Mouse (Mus musculus) forebrain, embryonic 12.5 days (tissue): ENCODE measurements at regions not wholly inside any gene's neighbourhood (a gene's known extent, or its start where the extent isn't known, plus 50 kb on each side); places are given as distances from the start of the nearest gene placed in this dataset.
"Not testable (repeated sequence)": the region's sequence is repeated elsewhere in the genome, so short reads cannot be mapped to it uniquely, and the experiment has no call there.

Experiments used
- ATAC-seq: fragments of 200-750 bp; cut with Nextera tagmentation; 2 replicates; pipeline ENCODE4 v1.8.0; 2017; ENCODE audit warnings: moderate TSS enrichment; ENCODE audit not compliant: low FRiP score
- H3K27ac ChIP-seq: fragments of 300-500 bp; sonication (generic); 2 replicates; pipeline ENCODE4 v1.5.1; 2016; ENCODE audit warnings: mild to moderate bottlenecking
- H3K27me3 ChIP-seq: fragments of 300-500 bp; sonication (generic); 2 replicates; pipeline ENCODE4 v1.6.1; 2016; ENCODE audit warnings: mild to moderate bottlenecking
- H3K36me3 ChIP-seq: fragments of 300-500 bp; sonication (generic); replicated peaks from 2 replicates; pipeline ENCODE4 v1.6.1; 2016; ENCODE audit warnings: mild to moderate bottlenecking
- H3K4me1 ChIP-seq: fragments of 300-500 bp; sonication (generic); 2 replicates; pipeline ENCODE4 v1.6.1; 2016
- H3K4me2 ChIP-seq: fragments of 300-500 bp; sonication (generic); 2 replicates; pipeline ENCODE4 v1.6.1; 2016; ENCODE audit warnings: mild to moderate bottlenecking, moderate library complexity
- H3K4me3 ChIP-seq: fragments of 300-500 bp; sonication (generic); replicated peaks from 2 replicates; pipeline ENCODE4 v1.5.1; 2016; ENCODE audit warnings: mild to moderate bottlenecking
- H3K9ac ChIP-seq: fragments of 300-500 bp; sonication (generic); 2 replicates; pipeline ENCODE4 v1.6.1; 2016; ENCODE audit warnings: mild to moderate bottlenecking
- H3K9me3 ChIP-seq: fragments of 300-500 bp; sonication (generic); 2 replicates; pipeline ENCODE4 v1.6.1; 2016
- WGBS: fragments of 180-500 bp; shearing (Covaris S2); methylation state at CpG from one replicate; pipeline ENCODE4 v1.1.7; 2016; 5-methylcytosine and 5-hydroxymethylcytosine counted together

GRCm38 (mm10) chr1:140693482-140693881 is 447.5 kb downstream of the Kcnt2 start:
- no peaks in the 10 kb centered on the region for H3K4me1 ChIP-seq
- no peak overlapping the region for H3K4me3 ChIP-seq
- no peaks in the 10 kb centered on the region for H3K27me3 ChIP-seq
- H3K4me2 ChIP-seq, result no peak overlapping the region
- H3K9ac ChIP-seq, result no peak overlapping the region
- 88% methylated on average over 7 of the region's 7 CpGs for WGBS
- H3K27ac ChIP-seq, result no peak overlapping the region
- ATAC-seq, result no peak
- H3K36me3 ChIP-seq, result no peaks in the 10 kb centered on the region
- H3K9me3 ChIP-seq, result no peaks in the 10 kb centered on the region

GRCm38 (mm10) chr1:140730189-140730588 is 484.2 kb downstream of the Kcnt2 start:
- no peaks in the 10 kb centered on the region for H3K4me1 ChIP-seq
- H3K9me3 ChIP-seq, result no peaks in the 10 kb centered on the region
- WGBS, result 95% methylated on average over 1 of the region's 1 CpGs
- no peak overlapping the region for H3K9ac ChIP-seq
- H3K27ac ChIP-seq, result no peak overlapping the region
- no peaks in the 10 kb centered on the region for H3K36me3 ChIP-seq
- H3K4me2 ChIP-seq, result no peak overlapping the region
- no peak overlapping the region for H3K4me3 ChIP-seq
- no peak for ATAC-seq
- H3K27me3 ChIP-seq, result no peaks in the 10 kb centered on the region

GRCm38 (mm10) chr1:140739001-140739728 is 493.2 kb downstream of the Kcnt2 start:
- H3K27me3 ChIP-seq, result no peaks in the 10 kb centered on the region
- 76% methylated on average over 3 of the region's 3 CpGs for WGBS
- H3K4me3 ChIP-seq, result no peak overlapping the region
- ATAC-seq, result no peak
- no peak overlapping the region for H3K9ac ChIP-seq
- no peak overlapping the region for H3K27ac ChIP-seq
- no peaks in the 10 kb centered on the region for H3K36me3 ChIP-seq
- no peak overlapping the region for H3K4me2 ChIP-seq
- H3K4me1 ChIP-seq, result no peaks in the 10 kb centered on the region
- H3K9me3 ChIP-seq, result no peaks in the 10 kb centered on the region

GRCm38 (mm10) chr1:140740081-140740480 is 494.1 kb downstream of the Kcnt2 start:
- Histone ChIP-seq H3K4me1 (no peaks in the 10 kb centered on the region), H3K9me3 (no peaks in the 10 kb centered on the region), H3K36me3 (no peaks in the 10 kb centered on the region), H3K9ac (no peak overlapping the region), H3K4me3 (no peak overlapping the region), H3K4me2 (no peak overlapping the region), H3K27ac (no peak overlapping the region), H3K27me3 (no peaks in the 10 kb centered on the region)
- no peak for ATAC-seq
- WGBS, result 77% methylated on average over 1 of the region's 1 CpGs

- Histone ChIP-seq H3K4me2 (no peak overlapping the region), H3K27me3 (no peaks in the 10 kb centered on the region), H3K27ac (no peak overlapping the region), H3K9me3 (no peaks in the 10 kb centered on the region), H3K4me3 (no peak overlapping the region), H3K9ac (no peak overlapping the region), H3K4me1 (0 out of 2 replicates have a peak, but pooled peaks cover 3% of the 10 kb centered on the region), H3K36me3 (no peaks in the 10 kb centered on the region)
- ATAC-seq, result peak; percentile 71; the same call in 1 of the 2 replicates
- WGBS, result 2% methylated on average over 3 of the region's 3 CpGs
These were observed 502.1 kb downstream of the Kcnt2 start for GRCm38 (mm10) chr1:140748011-140748410.

- H3K27ac ChIP-seq, result no peak overlapping the region
- no peaks in the 10 kb centered on the region for H3K27me3 ChIP-seq
- H3K9ac ChIP-seq, result no peak overlapping the region
- H3K4me1 ChIP-seq, result no peaks in the 10 kb centered on the region
- WGBS, result 93% methylated on average over 1 of the region's 1 CpGs
- no peak overlapping the region for H3K4me3 ChIP-seq
- ATAC-seq, result no peak
- H3K4me2 ChIP-seq, result no peak overlapping the region
- H3K9me3 ChIP-seq, result no peaks in the 10 kb centered on the region
- H3K36me3 ChIP-seq, result no peaks in the 10 kb centered on the region
These were observed 519.9 kb downstream of the Kcnt2 start for GRCm38 (mm10) chr1:140765906-140766305.

GRCm38 (mm10) chr1:140773769-140774168 is 527.8 kb downstream of the Kcnt2 start:
- not testable (repeated sequence) for H3K9ac ChIP-seq, H3K27me3 ChIP-seq, H3K4me2 ChIP-seq, H3K36me3 ChIP-seq, H3K27ac ChIP-seq, H3K4me3 ChIP-seq, H3K4me1 ChIP-seq, H3K9me3 ChIP-seq, ATAC-seq
- 86% methylated on average over 4 of the region's 4 CpGs for WGBS

- no peak for ATAC-seq
- no peak overlapping the region for H3K4me3 ChIP-seq
- WGBS, result 81% methylated on average over 5 of the region's 5 CpGs
- H3K36me3 ChIP-seq, result no peaks in the 10 kb centered on the region
- no peaks in the 10 kb centered on the region for H3K9me3 ChIP-seq
- H3K9ac ChIP-seq, result no peak overlapping the region
- H3K4me2 ChIP-seq, result no peak overlapping the region
- H3K27me3 ChIP-seq, result no peaks in the 10 kb centered on the region
- no peak overlapping the region for H3K27ac ChIP-seq
- H3K4me1 ChIP-seq, result no peaks in the 10 kb centered on the region
These were observed 564.2 kb downstream of the Kcnt2 start for GRCm38 (mm10) chr1:140810170-140810569.

GRCm38 (mm10) chr1:140838766-140839165 is 592.8 kb downstream of the Kcnt2 start:
- ATAC-seq, result 0 out of 2 replicates have a peak, but pooled peaks have one; percentile 41
- WGBS, result 60% methylated on average over 4 of the region's 4 CpGs
- Histone ChIP-seq H3K4me2 (no peak overlapping the region), H3K27me3 (no peaks in the 10 kb centered on the region), H3K27ac (no peak overlapping the region), H3K9ac (no peak overlapping the region), H3K4me1 (no peaks in the 10 kb centered on the region), H3K36me3 (no peaks in the 10 kb centered on the region), H3K4me3 (no peak overlapping the region), H3K9me3 (no peaks in the 10 kb centered on the region)

GRCm38 (mm10) chr1:140840579-140840978 is 594.6 kb downstream of the Kcnt2 start:
- no peak for ATAC-seq
- H3K27ac ChIP-seq, result no peak overlapping the region
- WGBS, result 90% methylated on average over 2 of the region's 2 CpGs
- H3K9ac ChIP-seq, result no peak overlapping the region
- H3K36me3 ChIP-seq, result no peaks in the 10 kb centered on the region
- no peaks in the 10 kb centered on the region for H3K9me3 ChIP-seq
- no peaks in the 10 kb centered on the region for H3K27me3 ChIP-seq
- H3K4me3 ChIP-seq, result no peak overlapping the region
- no peak overlapping the region for H3K4me2 ChIP-seq
- H3K4me1 ChIP-seq, result no peaks in the 10 kb centered on the region

- not testable (repeated sequence) for H3K4me2 ChIP-seq, H3K9me3 ChIP-seq, H3K36me3 ChIP-seq, H3K4me1 ChIP-seq, H3K27me3 ChIP-seq, H3K4me3 ChIP-seq, H3K9ac ChIP-seq, ATAC-seq, H3K27ac ChIP-seq
- 74% methylated on average over 3 of the region's 3 CpGs for WGBS
These were observed 602.1 kb downstream of the Kcnt2 start for GRCm38 (mm10) chr1:140848053-140848452.

GRCm38 (mm10) chr1:140851568-140851967 is 605.6 kb downstream of the Kcnt2 start:
- Histone ChIP-seq H3K9me3 (no peaks in the 10 kb centered on the region), H3K27ac (no peak overlapping the region), H3K36me3 (no peaks in the 10 kb centered on the region), H3K4me2 (no peak overlapping the region), H3K27me3 (no peaks in the 10 kb centered on the region), H3K4me1 (no peaks in the 10 kb centered on the region), H3K9ac (no peak overlapping the region), H3K4me3 (no peak overlapping the region)
- no peak for ATAC-seq
